Mouse (Mus musculus) inflammation-experienced regulatory T-cells, adult 6 months (primary cell): Measurements from ENCODE around the gene Pck2. TPM values are rescaled to one million over a fixed set of nuclear protein-coding genes. Genes with fewer than 3 reads are reported as not detected.

Experiments
- ATAC-seq: one replicate; pipeline ENCODE4 v1.8.0; 2017
- polyA plus RNA-seq, 3 experiments: library from polyadenylated mRNA; unstranded; fragments of 100-300 nt; shearing (Covaris generic); gene quantifications; one replicate each; pipeline ENCODE4 v1.2.1; 2017

Gene Pck2
- 10 to 100 TPM; 31.9 to 37.5 (median 35.9) TPM for polyA plus RNA-seq

- peak; percentile 69 for ATAC-seq
These were observed at the start of gene Pck2 for GRCm38 (mm10) chr14:55540067-55540786. TSS of gene Pck2 (plus strand) at chr14:55540266.

GRCm38 (mm10) chr14:55490361-55491201 lies 49.5 kb upstream of the Pck2 start, which contains the start of gene Carmil3:
TSS of gene Carmil3 (plus strand) at chr14:55490651.
- peak; percentile 80 for ATAC-seq

GRCm38 (mm10) chr14:55491291-55491833 lies 48.7 kb upstream of the Pck2 start:
- peak; percentile 57 for ATAC-seq

DNA sequence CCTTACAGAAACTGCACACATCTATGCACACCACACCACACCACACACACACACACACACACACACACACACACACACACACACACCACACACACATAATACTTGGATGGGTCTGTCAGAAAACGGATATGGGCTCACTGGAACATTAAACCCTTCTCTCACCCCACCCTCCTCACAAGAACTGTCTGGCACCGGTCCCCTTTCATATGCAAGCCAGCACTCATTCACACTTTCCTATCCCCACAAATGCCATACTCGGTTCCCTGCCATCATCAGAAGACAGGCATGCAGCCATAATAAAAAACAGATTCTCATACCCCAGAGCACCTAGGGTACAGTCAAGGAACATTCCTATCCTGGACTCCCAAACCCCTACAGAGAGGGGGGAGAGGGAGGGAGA lies 48.0 kb upstream of the Pck2 start:
- no peak for ATAC-seq

DNA sequence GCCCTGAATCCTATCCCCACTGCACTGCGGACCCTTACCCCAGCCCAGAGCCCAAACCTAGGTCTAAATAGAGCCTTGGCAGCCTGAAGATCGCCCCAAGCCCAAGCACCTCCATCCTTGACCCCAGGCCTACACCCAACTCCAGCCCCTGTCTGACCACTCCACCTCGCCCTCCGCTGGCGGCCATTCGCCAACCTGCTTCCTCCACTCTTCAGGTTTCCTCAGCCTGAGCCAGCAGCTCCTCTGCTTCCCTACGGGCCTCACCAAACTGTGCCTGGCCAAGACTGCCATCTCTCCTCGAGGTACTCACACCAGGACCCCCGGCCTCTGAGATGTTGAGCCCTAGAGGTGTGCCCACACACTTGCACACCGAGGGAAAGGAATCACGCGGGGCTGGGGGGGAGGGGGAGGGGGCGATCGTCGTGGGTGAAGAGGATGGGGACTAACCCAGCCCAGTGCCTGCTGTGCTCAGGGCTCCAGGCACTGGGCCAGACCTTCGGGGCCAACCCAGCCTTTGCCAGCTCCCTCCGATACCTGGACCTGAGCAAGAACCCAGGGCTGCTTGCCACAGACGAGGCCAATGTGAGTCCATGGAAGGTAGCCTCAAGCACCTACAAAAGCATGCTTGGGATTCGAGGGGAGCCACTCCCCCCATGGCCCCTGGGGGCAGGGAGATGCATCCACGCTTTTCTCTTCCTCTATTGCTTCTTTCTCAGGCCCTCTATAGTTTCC lies 44.4 kb upstream of the Pck2 start:
- ATAC-seq, result no peak

DNA sequence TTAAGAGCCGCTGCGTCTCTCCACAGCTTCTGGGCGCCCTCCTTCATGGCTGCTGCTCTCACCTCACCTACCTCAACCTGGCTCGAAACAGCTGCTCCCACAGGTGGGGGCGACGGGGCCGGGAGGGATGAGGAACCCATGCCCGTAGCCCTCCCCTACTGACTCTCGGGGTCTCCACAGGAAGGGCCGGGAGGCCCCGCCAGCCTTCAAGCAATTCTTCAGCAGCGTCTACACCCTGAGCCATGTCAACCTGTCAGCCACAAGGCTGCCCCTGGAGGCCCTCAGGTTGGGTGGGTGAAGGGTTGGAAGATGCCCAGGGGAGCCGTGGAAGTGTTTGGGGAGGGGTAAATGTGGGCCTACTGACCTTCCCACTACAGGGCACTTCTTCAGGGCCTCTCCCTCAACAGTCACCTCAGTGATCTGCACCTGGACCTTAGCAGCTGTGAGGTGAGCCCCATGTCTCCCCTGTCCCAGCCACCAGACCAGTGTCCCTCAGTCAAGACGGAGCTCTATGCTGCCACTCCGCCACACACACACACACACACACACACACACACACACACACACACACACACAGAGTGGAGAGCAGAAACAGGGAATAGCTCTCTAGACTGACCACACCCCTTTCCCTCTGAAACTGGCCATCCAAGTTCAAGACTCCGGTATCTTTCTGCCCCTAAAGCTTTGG lies 43.2 kb upstream of the Pck2 start:
- no peak for ATAC-seq

DNA sequence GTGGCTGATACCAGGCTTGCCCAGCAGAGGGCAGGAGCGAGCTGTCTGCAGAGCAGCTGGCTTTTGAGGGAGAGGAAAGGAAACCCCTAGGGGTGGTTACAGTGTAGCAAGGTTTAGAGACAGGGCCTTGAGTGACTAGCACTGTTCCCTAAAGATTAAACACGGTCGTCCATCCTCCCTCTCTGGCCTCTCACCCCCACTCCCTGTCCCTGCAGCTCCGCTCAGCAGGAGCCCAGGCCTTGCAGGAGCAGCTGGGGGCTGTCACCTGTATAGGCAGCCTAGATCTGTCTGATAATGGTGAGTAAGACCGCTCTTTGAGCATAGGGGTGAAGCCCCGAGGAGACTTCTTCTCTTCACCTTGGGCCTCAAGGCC lies 42.6 kb upstream of the Pck2 start:
- peak; percentile 74 for ATAC-seq

DNA sequence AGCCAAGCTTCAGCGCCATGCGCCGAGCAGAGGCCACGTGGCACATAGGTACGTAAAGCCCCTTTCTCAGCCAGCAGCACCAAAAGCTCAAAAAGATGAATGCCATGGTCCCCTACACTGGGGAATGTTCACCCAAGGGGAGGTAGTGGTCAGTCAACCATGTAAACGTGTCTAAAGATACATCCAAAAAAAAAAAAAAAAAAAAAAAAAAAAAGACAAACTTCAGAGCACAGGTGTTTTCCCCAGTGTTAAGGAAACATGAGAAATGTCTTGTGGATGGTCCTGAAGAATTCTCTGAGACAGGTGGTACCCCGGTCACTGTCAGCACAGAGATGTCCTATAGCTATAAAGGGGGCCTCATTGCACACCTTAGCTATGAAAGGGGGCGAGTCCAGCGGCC lies 34.5 kb upstream of the Pck2 start:
- ATAC-seq, result no peak

DNA sequence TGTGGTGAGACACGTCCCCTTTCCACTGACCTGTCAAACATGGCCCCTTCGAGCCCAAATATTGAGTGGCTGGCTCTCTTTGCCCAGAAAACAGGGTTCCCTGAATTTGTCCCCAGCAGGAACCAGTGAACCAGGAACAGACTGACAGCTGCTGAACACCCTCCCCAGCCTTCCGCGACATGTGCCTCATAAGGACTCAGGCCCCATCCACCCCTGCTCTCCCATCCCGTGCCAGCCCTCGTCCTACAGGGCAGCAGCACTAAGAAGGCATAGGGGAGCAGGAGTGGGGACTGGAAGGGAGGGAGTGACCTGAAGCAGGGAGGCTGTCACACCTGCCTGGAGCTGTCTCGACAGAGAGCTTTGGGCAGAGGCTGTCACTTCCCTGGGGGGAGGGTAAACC lies 32.3 kb upstream of the Pck2 start:
- no peak for ATAC-seq

DNA sequence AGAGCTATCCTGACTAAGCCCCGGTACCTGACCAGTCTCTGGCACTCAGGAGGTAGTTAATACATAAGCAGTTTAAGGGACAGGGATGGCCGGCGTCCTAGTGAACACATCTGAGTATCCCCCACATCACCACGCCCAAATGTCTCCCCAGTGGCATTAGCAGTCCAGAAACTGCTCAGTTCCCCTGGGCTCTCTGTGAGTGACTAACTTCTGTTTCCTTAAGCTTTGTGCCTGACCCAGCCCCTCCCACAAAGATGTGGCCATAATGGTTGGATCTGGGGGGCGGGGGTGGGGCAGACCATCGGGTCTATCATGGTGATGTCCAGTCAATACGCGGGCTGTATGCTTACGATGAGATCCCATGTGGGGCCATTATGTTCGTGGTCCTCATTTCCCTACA lies 30.5 kb upstream of the Pck2 start:
- no peak for ATAC-seq

GRCm38 (mm10) chr14:55510125-55510731 lies 29.8 kb upstream of the Pck2 start, which contains the start of gene Cpne6:
TSS of gene Cpne6 (plus strand) at chr14:55510445.
- ATAC-seq, result no peak

GRCm38 (mm10) chr14:55511037-55511436 lies 29.0 kb upstream of the Pck2 start:
- no peak for ATAC-seq

- no peak for ATAC-seq
These were observed 26.1 kb upstream of the Pck2 start for GRCm38 (mm10) chr14:55513927-55514326.

GRCm38 (mm10) chr14:55515846-55516245 lies 24.2 kb upstream of the Pck2 start:
- no peak for ATAC-seq

- no peak for ATAC-seq
These were observed 21.2 kb upstream of the Pck2 start for GRCm38 (mm10) chr14:55518897-55519296.

- ATAC-seq, result no peak
These were observed 20.5 kb upstream of the Pck2 start for GRCm38 (mm10) chr14:55519604-55520003.

DNA sequence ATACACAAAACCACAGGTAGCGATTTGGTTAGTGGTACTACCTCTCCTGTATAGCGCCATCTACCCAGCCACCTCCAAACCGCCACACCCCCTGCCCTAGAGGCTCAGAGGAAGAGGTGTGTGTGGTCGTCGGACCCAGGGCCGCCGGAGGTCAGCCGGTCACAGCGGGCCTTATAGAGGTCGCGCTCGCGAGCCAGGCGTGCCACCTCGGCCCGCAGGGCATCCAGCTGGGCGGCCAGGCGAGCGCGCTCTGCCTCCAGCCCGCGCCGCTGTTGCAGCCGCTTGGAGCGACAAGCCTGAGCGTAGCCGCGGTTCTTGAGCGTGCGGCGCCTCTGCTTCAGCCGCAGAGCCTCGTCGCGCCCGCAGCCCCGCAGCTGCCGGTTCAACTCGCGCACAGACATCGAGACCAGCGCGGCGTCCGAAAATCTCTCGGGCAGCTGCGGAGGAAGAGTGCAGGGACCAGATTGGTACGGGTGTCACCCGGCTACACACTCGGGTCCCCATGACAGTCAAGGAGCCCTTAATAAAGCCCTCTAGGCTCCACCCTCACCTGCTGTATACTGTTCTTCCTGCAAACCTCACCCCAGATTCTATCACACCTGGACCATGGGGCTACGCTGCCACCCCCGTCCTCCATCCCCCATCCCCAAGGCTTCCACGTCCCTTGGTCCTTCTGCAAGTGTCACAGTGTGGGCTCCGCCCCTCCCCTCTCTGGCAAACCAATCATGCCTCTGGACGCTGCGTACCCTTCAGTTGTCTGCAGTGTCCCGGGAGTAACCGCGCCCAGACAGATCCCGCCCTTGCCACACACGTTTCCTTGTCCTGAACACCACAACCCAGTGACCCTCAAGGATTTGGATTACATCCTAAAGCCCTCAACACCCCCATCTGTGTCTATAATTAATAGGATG lies 19.4 kb upstream of the Pck2 start:
- no peak for ATAC-seq

GRCm38 (mm10) chr14:55524062-55524461 lies 16.0 kb upstream of the Pck2 start:
- no peak for ATAC-seq

GRCm38 (mm10) chr14:55524785-55525184 lies 15.3 kb upstream of the Pck2 start, which contains the start of gene Nrl:
TSS of gene Nrl (minus strand) at chr14:55524981.
- ATAC-seq, result no peak

GRCm38 (mm10) chr14:55526674-55527073 lies 13.4 kb upstream of the Pck2 start:
- ATAC-seq, result no peak

- ATAC-seq, result no peak
These were observed 12.1 kb upstream of the Pck2 start for GRCm38 (mm10) chr14:55527940-55528339.
